Mouse (Mus musculus) erythroblast, embryonic 14.5 days (primary cell): Measurements from ENCODE around the gene Minos1.

Experiments
- GATA1 ChIP-seq: IDR thresholded peaks from 2 replicates; pipeline ENCODE4 v1.6.1; 2012; ENCODE audit warnings: low read length, inconsistent platforms, mixed read lengths
- TAL1 ChIP-seq: IDR thresholded peaks from 3 replicates; pipeline ENCODE4 v1.6.1; 2012; ENCODE audit warnings: low read length, inconsistent platforms, mixed read lengths

DNA sequence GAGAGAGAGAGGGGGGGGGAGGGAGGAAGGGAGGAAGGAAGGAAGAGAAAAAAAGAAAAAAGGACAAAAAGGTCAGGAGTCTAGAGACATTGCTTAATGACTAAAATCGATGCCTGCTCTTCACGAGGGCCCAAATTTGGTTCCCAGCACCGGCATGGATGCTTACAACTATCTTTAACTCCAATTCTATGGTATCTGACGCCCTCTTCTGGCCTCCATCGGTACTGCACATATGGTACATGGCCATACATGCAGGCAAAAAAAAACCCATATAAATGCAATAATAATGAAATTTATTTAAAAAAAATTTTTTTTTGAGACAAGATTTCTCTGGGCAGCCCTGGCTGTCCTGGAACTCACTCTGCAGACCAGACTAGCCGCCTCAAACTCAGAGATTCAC is 20.5 kb upstream of the Minos1 start:
- TF ChIP-seq GATA1 (no peak), TAL1 (no peak)
